Mouse (Mus musculus) T-helper 17 cell (primary cell): ENCODE results near the gene Smad9.
"Not testable (repeated sequence)": the region's sequence is repeated elsewhere in the genome, so short reads cannot be mapped to it uniquely, and the experiment has no call there.

Experiments
- in situ Hi-C, 2 experiments: fragments of 300-600 bp; cut with MboI, MseI; formaldehyde crosslinking; loops; 1 replicate in 1 of 2; 2 replicates in 1 of 2; pipeline ENCODE4 v1.15.1; 2025; ENCODE audit warnings: high pct_unique_total_duplicates in 2 of 2

Smad9 gene

GRCm38 (mm10) chr3:54745799-54746198 lies 9.6 kb upstream of the Smad9 start:
- in situ Hi-C loops = loop anchor here (25.0 kb wide), 2 partner anchors 883 to 1283 kb away; partner anchors contain the start of genes Nhlrc3 (in 1 of the 2), Proser1 (in 1 of the 2) and Ufm1 (in 1 of the 2)

- in situ Hi-C loops = loop anchor here in 1 of 2 experiments (5.0 kb wide), 1 partner anchor 54 kb away; the partner anchor contains the start of gene Rfxap
Measured at GRCm38 (mm10) chr3:54753411-54753810, 2.0 kb upstream of the Smad9 start.

- in situ Hi-C loops = no loop called here
Measured at GRCm38 (mm10) chr3:54756058-54756457, 676 bp downstream of the Smad9 start.

GRCm38 (mm10) chr3:54757446-54757845 lies 2.1 kb downstream of the Smad9 start:
- in situ Hi-C loops = no loop called here

- in situ Hi-C loops = no loop called here
Measured at GRCm38 (mm10) chr3:54759211-54759610, 3.8 kb downstream of the Smad9 start.

- in situ Hi-C loops = no loop called here
Measured at GRCm38 (mm10) chr3:54760321-54761115, 5.1 kb downstream of the Smad9 start.

GRCm38 (mm10) chr3:54761258-54761657 lies 5.9 kb downstream of the Smad9 start:
- in situ Hi-C loops = no loop called here

GRCm38 (mm10) chr3:54764418-54764817 lies 9.0 kb downstream of the Smad9 start:
- in situ Hi-C loops = no loop called here

- in situ Hi-C loops = not testable (repeated sequence)
Measured at GRCm38 (mm10) chr3:54765521-54765920, 10.1 kb downstream of the Smad9 start.

- in situ Hi-C loops = no loop called here
Measured at GRCm38 (mm10) chr3:54766034-54766433, 10.7 kb downstream of the Smad9 start.

- in situ Hi-C loops = no loop called here
Measured at GRCm38 (mm10) chr3:54766811-54767210, 11.4 kb downstream of the Smad9 start.

GRCm38 (mm10) chr3:54768592-54768991 lies 13.2 kb downstream of the Smad9 start:
- in situ Hi-C loops = no loop called here

GRCm38 (mm10) chr3:54769349-54770275 lies 14.2 kb downstream of the Smad9 start:
- in situ Hi-C loops = loop anchor here in 1 of 2 experiments (10.0 kb wide), 1 partner anchor 1175 kb away; no protein-coding TSS in a partner anchor

GRCm38 (mm10) chr3:54773613-54774012 lies 18.2 kb downstream of the Smad9 start:
- in situ Hi-C loops = loop anchor here in 1 of 2 experiments (10.0 kb wide), 1 partner anchor 1179 kb away; no protein-coding TSS in a partner anchor

- in situ Hi-C loops = loop anchor here in 1 of 2 experiments (10.0 kb wide), 1 partner anchor 1181 kb away; no protein-coding TSS in a partner anchor
Measured at GRCm38 (mm10) chr3:54775989-54776631, 20.7 kb downstream of the Smad9 start.

- in situ Hi-C loops = no loop called here
Measured at GRCm38 (mm10) chr3:54790601-54791000, 35.2 kb downstream of the Smad9 start.

- in situ Hi-C loops = no loop called here
Measured at GRCm38 (mm10) chr3:54791822-54792677, 36.7 kb downstream of the Smad9 start.

GRCm38 (mm10) chr3:54793762-54794161 lies 38.4 kb downstream of the Smad9 start:
- in situ Hi-C loops = no loop called here

- in situ Hi-C loops = no loop called here
Measured at GRCm38 (mm10) chr3:54795379-54795778, 40.0 kb downstream of the Smad9 start.

- in situ Hi-C loops = no loop called here
Measured at GRCm38 (mm10) chr3:54795806-54796205, 40.4 kb downstream of the Smad9 start.
